Mouse (Mus musculus) mesoderm, embryonic 11.5 days (tissue): ENCODE results near the gene Slc17a8.
"Not testable (repeated sequence)": the region's sequence is repeated elsewhere in the genome, so short reads cannot be mapped to it uniquely, and the experiment has no call there.

Source experiments
- DNase-seq: peaks from one replicate; pipeline ENCODE4 v3.0.0-alpha.2; 2012; ENCODE audit warnings: low read depth, low spot score

The Slc17a8 gene

DNA sequence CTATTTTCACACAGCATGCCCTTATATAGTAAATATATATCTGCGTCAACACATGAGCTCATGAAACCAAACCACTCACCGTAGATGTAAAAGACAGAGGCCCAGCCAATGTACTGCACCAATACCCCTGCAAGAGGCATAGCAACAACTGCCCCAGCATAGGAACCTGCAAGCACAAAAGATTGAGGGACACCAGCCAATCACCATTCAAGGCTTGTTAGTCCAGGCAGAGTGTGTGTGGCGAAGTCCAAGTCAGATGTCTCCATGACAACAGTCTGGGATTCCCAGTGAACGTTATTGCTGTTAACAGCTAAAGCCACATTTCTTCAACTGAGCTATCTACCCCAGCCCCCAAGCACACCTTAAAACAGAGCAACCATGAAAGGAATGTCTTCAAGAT is 28.3 kb downstream of the Slc17a8 start:
- DNase-seq, result peak; percentile 14

DNA sequence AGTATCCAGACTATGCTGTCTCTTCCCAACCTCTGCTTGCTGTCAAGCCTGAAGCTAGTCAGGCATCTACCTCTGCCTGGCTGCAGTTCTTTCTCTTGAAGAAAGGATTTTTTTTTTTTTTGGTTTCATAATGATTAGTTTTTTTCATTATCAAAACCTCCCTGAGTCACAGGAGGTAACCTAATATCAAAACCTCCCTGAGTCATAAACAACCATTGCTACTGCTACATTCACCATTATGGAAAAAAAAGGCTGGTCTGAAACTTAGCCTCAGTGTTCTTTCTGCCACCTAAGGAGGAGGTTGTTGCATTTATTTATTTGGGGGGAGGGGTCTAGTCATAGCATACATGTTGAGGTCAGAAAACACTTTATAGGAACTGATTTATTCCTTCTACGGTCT is 31.2 kb downstream of the Slc17a8 start:
- DNase-seq, result no peak

DNA sequence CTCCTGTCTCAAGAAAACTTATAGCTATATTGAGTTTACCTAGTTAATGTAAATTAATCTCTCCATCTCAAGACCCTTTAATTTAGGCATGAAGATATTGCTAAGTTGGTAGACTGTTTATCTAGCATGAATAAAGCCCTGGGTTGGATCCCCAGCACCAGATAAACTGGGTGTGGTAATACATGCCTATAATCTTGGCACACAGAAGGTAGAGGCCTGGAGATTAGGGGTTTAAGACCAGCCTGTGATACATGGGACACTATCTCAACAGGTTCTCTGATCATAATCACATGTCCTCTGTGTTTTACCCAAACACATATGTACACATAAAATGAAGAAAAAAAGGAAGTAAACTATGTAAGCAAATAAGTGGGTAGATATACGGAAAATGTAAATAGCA is 32.3 kb downstream of the Slc17a8 start:
- no peak for DNase-seq

DNA sequence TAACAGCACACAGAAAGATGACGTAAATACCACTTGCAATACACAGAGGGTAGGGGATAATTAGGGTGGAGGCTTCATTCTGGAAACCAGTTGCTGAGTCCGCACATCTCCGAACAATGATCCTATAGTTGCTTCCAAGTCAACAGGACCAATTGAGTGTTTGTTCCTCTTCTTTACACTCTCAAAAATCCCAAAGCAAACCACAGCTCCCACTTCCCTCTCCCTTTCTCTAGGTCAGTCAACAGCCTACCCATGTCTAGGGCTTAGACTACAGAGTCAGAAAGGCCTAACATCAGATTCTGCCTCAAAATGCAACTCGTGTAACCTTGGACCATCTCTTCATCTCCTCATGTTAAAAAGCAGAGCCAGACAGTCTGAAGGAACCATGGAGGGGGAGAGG is 36.3 kb downstream of the Slc17a8 start:
- no peak for DNase-seq

DNA sequence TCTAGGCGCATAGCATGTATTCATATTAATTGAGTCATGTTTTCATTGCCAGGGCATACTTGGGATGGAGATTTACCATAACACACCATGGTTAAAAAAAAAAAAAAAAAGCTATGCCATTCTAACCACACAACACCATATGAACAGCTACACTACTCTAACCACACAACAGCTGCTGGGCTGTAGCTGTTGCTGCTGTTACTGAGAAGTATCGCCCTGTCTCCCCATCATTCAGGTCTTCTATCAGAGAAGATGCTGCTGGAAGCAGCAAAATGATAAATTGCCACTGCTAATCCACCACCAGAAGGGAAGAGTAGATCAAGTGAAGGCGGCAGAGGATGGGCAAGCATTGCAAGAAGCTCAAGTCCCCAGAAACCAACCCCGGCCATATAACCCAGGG is 42.3 kb downstream of the Slc17a8 start:
- no peak for DNase-seq

DNA sequence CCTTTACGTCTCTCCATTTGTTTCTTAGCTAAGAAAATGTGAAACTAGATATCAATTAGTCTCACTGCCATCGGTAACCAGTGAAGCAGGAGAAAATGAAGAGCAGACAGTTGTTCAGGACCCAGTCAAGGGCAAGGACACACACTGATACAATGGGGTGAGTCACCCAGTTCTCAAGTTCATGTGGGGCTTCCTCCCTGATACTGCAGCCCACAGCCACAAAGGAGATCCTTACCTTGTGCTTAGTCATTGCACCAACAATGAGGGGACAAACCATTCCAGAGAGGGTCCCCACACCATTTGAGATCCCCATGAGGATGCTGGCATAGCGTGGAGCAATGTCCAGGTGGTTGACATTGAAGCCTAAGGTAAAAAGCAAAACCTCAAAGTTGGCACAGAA is 43.4 kb downstream of the Slc17a8 start:
- DNase-seq, result no peak

DNA sequence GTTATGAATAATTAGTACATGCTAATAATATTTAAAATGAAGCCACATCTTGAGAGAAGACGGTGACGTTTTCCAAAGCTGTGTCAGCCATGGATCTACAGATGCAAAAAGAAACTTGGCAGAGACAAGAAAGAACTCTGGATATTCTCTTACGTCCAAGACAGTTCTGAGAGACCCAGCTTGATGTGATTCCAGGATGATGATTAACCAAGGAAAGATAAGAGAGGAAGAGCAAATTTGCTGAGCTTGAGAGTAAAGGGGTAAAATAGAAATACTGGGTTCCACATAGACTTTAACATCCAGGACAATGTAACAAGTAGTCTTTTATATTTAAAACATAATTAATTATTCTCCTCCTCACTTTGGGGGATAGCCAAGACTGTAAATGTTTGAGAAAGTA is 47.6 kb downstream of the Slc17a8 start:
- DNase-seq, result no peak

DNA sequence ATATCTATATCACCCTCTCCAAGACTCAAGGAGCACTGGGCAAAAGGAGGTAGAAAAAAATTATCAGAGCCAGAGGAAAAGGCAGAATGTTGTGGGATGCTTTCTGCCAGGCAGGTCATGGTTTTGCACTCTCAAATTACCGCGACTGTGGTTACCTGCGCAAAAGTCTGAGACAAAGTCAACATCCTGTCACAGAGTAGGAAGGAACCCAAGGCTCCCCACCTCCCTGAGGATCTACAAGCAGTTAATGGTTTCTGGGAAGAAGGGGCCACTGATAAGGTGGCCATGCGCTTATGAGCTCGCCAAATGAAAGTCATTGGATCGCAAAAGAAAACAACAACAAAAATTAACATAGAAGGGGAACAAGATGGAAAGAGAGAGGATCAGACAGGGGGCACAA is 48.1 kb downstream of the Slc17a8 start:
- no peak for DNase-seq

DNA sequence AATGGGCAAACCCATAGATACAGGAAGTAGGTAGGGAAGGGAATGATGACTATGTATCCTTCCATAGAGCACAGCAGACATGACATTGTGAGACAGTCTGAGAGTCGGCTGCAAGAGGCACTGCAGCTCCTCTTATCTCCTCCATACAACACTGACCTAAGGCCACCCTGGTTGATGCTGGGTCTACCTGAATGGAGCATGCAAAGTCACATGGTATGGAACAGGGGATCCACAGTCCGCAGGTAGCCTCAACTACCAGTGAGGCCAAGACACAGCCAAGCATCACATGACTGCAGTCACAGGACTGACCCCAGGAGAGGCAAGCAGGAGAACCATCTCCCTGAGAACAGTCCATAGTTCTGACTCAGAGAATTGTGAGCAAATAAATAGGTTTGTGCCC is 53.7 kb downstream of the Slc17a8 start:
- DNase-seq, result no peak

DNA sequence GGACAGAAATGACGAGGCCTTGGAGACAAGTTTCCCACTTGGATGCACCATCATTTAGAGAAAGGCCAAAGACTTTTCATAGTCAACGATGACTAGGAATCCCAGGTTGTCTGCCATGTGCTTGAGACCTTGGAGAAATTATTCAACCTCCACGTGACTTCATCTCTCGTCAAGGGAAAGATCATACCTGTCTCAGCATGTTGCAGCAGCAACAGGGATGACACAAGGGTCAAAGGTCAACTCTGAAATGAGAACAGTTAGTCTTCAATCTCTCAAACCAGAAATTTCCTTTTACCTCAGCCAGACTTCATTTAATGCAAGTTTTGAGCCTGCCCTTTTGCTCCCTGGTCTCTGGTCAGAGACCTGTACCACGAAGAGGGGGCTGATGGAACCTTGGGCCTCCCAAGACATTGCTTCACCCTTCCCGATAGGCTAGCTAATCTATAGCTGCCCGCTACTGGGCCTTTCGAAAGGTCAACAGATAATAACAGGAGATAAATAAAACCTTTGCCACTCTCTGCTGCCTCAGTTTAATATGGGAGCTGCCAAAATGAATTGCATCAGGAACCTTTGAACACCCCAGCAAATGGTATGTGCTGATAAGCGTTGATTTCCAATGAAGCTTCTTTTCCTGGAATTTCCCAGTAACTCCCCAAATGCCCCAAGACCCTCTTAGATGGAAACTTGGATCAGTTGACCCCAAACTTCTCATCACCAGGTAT is 55.6 kb downstream of the Slc17a8 start:
- no peak for DNase-seq

DNA sequence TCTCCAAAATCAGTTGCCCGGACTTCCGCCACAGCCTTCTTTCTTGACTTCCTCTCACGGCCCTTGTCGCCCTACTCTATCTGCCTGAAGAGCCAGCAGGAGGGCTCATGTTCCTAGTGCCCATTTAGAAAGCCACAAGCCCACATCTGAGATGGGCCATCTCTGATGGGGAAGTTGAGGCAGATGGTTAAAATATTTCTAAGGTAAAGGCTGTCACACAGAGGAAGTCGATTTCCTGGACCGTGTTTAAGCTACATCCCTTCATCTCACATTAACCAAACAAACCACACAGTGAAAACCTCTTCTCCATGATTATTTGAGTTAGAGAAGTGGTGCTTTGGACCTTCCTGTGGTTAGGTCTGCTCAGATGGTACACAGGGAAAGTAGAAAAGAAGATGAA is 58.9 kb downstream of the Slc17a8 start:
- no peak for DNase-seq

DNA sequence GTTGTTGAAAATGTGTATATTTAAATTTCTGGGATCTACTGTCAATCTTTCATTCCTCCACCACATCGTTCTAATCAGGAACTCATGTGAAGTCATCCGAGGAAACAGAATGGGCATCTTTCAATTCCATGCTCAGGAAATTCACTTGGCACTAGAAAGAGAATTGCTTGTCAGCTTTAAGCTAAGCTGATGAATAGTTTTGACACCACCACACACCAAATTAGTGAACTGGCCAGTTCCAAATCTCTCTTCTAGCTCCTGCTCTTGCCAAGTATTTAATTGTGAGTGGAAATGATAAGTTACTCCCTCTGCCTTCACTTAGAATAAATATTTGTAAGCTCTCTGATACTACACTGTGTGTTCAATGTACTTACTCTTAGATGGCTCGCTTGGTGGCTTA is 61.7 kb downstream of the Slc17a8 start:
- no peak for DNase-seq

DNA sequence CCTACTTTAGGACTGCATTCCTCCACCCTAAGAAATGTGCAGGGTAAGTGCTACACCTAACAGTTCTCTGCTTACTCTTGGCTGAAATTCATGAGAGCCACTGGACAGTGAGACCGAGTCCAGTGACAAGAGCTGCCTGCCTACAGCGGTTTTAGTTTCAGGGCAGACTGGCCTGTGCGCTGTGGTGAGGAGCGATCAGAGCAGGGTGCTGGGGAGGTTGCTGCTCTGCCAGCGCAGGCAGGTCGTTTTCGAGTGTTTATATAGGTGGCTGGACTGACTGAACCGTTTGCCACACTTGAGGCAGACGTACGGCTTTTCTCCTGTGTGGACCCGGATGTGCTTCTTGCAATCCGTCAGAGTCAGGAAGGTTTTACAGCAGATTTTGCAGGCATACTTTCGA is 66.2 kb downstream of the Slc17a8 start:
- not testable (repeated sequence) for DNase-seq

DNA sequence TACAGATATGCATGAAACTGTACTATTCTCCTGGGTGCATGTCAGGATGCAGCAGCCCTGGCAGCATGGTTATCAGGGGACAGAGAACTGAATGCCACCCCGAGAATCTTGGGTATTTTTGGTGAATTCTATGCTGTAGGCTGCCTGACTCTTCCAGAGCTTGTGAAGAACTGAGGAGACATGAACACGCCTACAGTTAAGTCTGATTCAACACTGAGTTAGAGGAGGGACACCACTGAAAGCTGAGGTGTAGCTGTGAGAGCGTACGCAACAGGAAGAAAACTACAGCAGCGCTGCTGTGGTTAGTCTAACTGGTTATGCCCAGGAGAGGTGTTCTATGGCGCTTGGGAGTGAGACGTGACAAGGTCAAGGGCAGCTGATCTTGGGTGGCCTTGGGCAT is 67.2 kb downstream of the Slc17a8 start:
- not testable (repeated sequence) for DNase-seq

DNA sequence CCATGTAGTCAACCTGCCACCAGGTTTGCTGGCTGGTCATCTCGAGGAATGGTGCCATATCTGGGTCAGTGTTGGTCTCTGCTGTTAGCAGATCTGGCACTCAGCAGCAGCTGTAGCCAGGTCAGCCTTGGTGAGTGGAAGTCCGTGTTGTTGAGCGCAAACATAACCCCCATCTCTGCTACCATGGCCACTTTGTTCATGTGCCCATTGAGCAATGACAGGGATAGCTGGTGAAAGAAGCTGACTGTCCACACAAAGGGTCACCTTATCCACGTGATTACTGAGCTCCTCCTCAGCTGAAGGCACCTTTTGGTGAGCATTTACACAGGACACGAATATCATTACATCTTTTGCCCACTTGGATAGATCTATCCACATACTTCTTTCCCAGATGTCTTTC is 68.0 kb downstream of the Slc17a8 start:
- DNase-seq, result no peak

DNA sequence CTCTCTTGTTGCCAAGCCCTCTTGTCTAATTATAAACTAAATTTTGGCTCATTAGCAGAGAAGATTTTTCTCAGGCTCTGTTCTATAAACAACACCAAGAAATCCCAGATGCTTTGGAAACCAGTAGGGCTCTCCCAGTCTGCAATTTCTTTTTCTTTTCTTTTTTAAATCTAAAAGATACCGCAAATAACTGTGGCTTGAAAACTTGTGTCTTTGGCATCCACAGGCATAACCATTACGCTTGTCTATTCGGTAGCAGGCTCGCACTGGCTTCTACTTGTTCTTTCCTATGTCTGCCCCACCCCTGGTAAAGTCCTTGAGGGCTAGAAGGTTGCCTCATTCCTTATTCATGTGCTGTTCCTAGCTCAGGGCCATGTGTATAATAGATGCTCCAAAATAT is 69.4 kb downstream of the Slc17a8 start:
- no peak for DNase-seq

DNA sequence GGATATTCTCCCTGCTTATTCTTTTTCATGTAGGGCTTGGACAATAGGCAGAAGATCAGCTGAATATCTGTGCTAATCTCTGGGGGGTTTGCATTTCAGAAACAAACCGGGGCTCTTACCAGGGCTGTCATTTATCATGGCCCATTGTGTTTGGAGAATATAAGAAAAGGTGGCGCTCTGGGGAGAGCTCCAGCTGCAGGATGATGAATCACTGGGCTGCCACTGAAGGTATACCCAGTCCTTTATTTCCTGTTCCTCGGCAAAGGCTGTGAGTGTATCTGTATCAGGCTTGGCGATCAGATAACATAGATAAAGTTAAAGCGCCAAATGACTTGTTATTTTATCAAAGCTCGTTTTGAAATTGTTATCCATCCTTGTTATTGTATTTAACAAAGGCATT is 73.0 kb downstream of the Slc17a8 start:
- DNase-seq, result no peak

DNA sequence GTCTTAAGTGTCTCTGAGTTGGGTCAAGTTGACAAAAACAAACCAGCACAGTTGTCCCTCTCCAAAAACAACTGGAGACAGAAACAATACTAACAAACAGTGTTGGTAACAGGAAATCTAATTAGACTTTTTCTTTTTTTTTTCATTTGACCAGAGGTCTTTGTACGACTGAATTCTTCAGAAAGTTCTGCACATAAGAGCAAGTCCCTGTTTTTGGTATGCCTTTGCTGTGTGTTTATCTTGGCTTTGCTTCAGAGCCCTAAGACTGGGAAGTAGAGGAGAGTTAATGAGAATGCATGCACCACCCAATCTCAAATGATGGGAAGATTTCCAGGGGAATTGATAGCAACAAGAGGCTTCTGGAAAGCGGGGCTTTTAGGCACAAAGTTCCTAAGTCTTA is 74.1 kb downstream of the Slc17a8 start:
- no peak for DNase-seq

DNA sequence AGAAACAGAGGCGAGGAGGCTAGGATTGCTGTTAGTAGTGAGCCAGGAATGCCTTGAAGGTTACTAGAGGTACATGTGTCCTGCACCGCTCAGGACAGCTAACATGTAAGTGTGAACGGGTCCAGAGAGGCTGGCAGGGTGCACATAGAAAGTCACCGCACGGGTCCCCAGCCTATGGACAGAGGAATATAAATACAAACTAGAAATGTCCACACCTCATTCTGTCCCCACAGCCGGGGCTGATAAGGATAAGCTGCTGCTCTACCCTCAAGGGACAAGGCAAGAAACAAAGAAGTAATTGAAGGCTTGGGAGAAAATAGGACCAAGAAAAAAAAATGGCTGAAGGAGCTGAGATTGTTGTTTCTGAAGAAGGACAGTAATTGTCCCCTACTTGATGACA is 77.2 kb downstream of the Slc17a8 start:
- DNase-seq, result no peak

DNA sequence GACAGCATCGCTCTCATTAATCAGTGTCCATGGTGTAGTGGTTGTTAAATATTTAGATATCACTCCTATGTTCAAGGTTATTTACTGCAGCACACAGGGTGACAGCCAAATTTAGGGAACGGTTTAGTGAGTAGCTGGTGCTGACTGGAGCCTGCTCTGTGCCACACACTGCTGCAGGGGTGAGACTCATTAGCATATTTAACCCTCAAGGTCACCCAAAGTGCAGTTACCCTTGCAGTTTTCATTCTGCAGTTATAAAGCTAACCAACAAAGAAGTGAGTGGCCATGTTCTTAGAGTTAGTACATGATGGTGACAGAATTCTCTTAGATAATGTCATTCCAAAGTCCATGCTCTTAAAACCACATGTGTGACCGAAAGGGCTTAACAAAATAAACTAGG is 78.7 kb downstream of the Slc17a8 start:
- no peak for DNase-seq

DNA sequence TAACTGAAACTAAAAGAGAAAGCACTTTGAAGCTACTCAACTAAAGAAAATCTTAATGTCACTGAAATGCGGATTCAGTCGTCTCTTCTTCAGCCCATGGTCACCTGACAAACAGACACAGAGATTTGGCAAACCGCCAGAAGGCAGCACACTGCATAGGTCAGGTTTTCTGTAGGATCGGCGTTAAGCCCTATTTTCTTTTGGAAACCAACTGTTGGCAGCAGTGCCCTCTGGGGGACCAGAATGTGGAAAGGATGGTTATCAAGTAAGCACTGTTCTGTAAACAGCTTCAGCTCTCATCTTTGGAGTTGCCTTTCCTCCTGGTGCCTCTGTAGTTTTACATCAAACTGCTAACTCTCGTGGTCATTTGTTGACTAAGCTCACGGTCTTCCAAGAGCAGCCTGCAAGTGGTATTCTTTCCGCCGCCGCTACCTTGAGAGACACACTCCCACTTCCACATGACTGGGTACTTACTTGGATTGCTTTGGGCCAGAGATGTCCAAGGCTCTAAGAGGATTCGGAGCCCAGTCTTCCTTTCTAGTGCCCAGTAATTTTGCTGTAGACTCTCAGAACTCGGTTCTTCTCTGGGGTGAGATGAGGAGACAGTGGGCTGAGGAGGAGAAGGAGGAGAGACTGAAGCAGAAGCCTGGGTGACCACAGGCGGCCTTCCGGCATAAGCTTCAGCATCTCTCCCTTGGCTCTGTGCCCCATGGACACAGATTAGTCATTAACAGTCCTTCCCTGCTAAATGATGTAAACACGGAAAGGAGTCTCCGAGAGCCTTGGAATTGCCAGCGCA is 87.9 kb downstream of the Slc17a8 start, which contains the start of gene Nr1h4:
Gene Nr1h4, minus strand, starts transcription at position 657 of the 799 bp plus-strand sequence.
- no peak for DNase-seq

DNA sequence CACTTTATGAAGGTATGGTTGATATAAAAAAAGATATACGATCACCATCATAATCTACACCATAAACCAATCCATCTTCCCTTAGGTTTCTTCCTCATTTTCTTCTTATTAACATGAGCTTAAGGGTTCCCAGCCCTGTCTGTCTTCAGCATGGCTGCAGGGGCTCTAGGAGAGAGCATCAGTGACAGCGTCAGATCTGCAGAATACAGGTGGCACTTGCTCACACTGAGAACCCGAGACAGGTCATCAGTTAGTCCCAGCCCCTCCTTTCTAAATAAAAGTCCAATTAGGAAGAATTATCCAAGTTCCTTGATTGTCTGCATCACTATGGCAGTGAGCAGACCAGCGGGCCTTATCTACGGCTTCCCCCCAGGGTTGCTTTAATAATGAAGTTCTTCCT is 88.6 kb downstream of the Slc17a8 start:
- no peak for DNase-seq

DNA sequence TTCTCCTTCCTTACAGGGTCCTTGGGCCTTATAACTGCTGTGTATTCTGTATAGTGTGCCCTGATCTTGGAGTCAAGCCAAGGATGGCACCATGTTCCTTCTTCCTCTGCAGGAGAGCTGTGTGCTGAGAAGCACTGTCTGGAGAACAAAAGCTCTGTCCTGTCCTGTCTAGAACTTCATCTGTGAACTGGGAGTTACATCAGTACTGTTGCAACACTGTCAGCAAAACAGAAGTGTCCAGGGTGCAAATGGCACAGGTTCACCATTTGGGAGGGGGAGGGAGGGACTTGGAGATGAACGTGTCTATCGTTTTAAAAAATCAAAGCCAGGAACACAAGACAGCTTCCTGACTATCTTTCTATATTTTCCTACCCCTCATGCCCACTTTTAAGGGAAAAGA is 89.1 kb downstream of the Slc17a8 start:
- DNase-seq, result no peak
